Mouse (Mus musculus): ENCODE measurements around the gene Agpat1.

- TF ChIP-seq POLR2A (IDR thresholded peaks at IDR 0.05; ENCODE audit: low read depth, low read length) = no peak
- no peak for TF ChIP-seq CTCF (conservative IDR thresholded peaks at IDR 0.05; ENCODE audit: insufficient read depth, insufficient read length, low read depth, low read length)
Observed at GRCm38 (mm10) chr17:34597566-34598095, 6.4 kb upstream of the Agpat1 start, which contains the start of gene Ager.
